Mouse (Mus musculus) forebrain, embryonic 12.5 days (tissue): ENCODE measurements at regions not wholly inside any gene's neighbourhood (a gene's known extent, or its start where the extent isn't known, plus 50 kb on each side); places are given as distances from the start of the nearest gene placed in this dataset.

Source experiments
- ATAC-seq: fragments of 200-750 bp; cut with Nextera tagmentation; 2 replicates; pipeline ENCODE4 v1.8.0; 2017; ENCODE audit warnings: moderate TSS enrichment; ENCODE audit not compliant: low FRiP score
- H3K27ac ChIP-seq: fragments of 300-500 bp; sonication (generic); 2 replicates; pipeline ENCODE4 v1.5.1; 2016; ENCODE audit warnings: mild to moderate bottlenecking
- H3K27me3 ChIP-seq: fragments of 300-500 bp; sonication (generic); 2 replicates; pipeline ENCODE4 v1.6.1; 2016; ENCODE audit warnings: mild to moderate bottlenecking
- H3K36me3 ChIP-seq: fragments of 300-500 bp; sonication (generic); replicated peaks from 2 replicates; pipeline ENCODE4 v1.6.1; 2016; ENCODE audit warnings: mild to moderate bottlenecking
- H3K4me1 ChIP-seq: fragments of 300-500 bp; sonication (generic); 2 replicates; pipeline ENCODE4 v1.6.1; 2016
- H3K4me2 ChIP-seq: fragments of 300-500 bp; sonication (generic); 2 replicates; pipeline ENCODE4 v1.6.1; 2016; ENCODE audit warnings: mild to moderate bottlenecking, moderate library complexity
- H3K4me3 ChIP-seq: fragments of 300-500 bp; sonication (generic); replicated peaks from 2 replicates; pipeline ENCODE4 v1.5.1; 2016; ENCODE audit warnings: mild to moderate bottlenecking
- H3K9ac ChIP-seq: fragments of 300-500 bp; sonication (generic); 2 replicates; pipeline ENCODE4 v1.6.1; 2016; ENCODE audit warnings: mild to moderate bottlenecking
- H3K9me3 ChIP-seq: fragments of 300-500 bp; sonication (generic); 2 replicates; pipeline ENCODE4 v1.6.1; 2016
- WGBS: fragments of 180-500 bp; shearing (Covaris S2); methylation state at CpG from one replicate; pipeline ENCODE4 v1.1.7; 2016; 5-methylcytosine and 5-hydroxymethylcytosine counted together

DNA sequence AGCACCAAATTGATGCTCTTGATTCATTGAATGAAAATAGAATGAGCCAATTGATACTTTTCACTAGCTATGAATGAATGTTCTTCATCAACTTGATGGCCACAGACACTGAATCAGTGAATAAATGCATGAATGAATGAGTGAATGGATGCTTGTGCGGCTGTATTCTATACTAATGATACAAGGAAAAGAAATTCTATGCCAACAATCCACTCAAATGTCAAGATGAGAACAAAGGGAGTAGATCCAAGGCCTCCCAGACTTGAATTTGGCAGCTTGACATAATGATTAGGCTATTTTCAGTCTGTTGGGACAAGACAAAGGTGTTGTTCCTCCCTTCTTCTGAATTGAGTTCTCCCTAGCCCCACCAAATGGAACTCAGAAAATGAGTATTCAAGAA is 393.1 kb downstream of the Btg1 start:
- Histone ChIP-seq H3K9me3 (no peaks in the 10 kb centered on the region), H3K4me3 (no peak overlapping the region), H3K27ac (no peak overlapping the region), H3K27me3 (no peaks in the 10 kb centered on the region), H3K9ac (no peak overlapping the region), H3K36me3 (no peaks in the 10 kb centered on the region), H3K4me2 (no peak overlapping the region), H3K4me1 (no peaks in the 10 kb centered on the region)
- peak; percentile 53; the same call in 1 of the 2 replicates for ATAC-seq
- 36% methylated on average over 1 of the region's 1 CpGs for WGBS

DNA sequence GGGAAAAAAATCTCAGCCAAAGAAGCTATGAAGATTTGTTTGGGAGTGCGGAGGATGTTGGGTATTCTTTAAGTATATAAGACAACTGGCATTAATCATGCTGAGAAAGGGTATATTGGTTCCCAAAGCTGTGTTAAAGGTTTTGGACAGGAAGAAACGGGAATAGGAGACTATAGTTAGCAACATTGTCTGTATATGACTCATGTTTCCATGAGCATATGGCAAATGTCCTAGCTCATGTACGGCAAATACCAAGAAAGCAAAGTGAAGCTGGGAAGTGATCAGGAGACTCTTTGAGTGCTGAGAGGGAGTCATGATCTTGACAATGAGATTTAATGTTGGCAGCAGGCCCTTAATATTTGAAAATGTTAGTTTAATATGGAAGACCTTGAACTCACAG is 401.8 kb downstream of the Btg1 start:
- Histone ChIP-seq H3K27me3 (no peaks in the 10 kb centered on the region), H3K4me1 (no peaks in the 10 kb centered on the region), H3K4me3 (no peak overlapping the region), H3K36me3 (no peaks in the 10 kb centered on the region), H3K4me2 (no peak overlapping the region), H3K9ac (no peak overlapping the region), H3K27ac (no peak overlapping the region), H3K9me3 (no peaks in the 10 kb centered on the region)
- WGBS, result 84% methylated on average over 3 of the region's 3 CpGs
- no peak for ATAC-seq

DNA sequence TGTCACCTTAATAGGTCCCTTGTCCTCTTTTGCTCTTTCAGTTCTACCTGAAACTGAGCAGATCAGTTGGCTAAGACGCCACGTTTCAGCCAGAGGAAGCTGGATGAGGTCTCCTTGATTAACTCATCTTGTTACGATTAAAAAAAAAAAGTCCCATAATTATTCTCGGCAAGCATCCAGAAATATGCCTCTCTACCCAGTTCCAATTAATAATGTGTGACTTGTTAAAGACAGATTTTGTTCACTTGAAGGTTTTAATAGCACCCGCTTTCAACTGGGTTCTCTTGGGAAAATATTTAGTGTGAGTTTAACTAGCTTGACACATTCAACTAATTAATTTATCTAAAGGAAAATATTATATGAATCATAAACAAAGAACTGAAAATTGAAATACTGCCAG is 412.0 kb downstream of the Btg1 start:
- no peak overlapping the region for H3K27ac ChIP-seq
- no peaks in the 10 kb centered on the region for H3K4me1 ChIP-seq
- no peak for ATAC-seq
- H3K9ac ChIP-seq, result no peak overlapping the region
- no peak overlapping the region for H3K4me2 ChIP-seq
- 77% methylated on average over 5 of the region's 5 CpGs for WGBS
- H3K9me3 ChIP-seq, result no peaks in the 10 kb centered on the region
- no peaks in the 10 kb centered on the region for H3K27me3 ChIP-seq
- no peak overlapping the region for H3K4me3 ChIP-seq
- no peaks in the 10 kb centered on the region for H3K36me3 ChIP-seq

- ATAC-seq, result no peak
- Histone ChIP-seq H3K36me3 (no peaks in the 10 kb centered on the region), H3K9me3 (no peaks in the 10 kb centered on the region), H3K4me1 (no peaks in the 10 kb centered on the region), H3K27ac (no peak overlapping the region), H3K4me3 (no peak overlapping the region), H3K4me2 (no peak overlapping the region), H3K9ac (no peak overlapping the region), H3K27me3 (no peaks in the 10 kb centered on the region)
- 95% methylated on average over 2 of the region's 2 CpGs for WGBS
These were observed 414.2 kb downstream of the Btg1 start for GRCm38 (mm10) chr10:97030996-97031395.

DNA sequence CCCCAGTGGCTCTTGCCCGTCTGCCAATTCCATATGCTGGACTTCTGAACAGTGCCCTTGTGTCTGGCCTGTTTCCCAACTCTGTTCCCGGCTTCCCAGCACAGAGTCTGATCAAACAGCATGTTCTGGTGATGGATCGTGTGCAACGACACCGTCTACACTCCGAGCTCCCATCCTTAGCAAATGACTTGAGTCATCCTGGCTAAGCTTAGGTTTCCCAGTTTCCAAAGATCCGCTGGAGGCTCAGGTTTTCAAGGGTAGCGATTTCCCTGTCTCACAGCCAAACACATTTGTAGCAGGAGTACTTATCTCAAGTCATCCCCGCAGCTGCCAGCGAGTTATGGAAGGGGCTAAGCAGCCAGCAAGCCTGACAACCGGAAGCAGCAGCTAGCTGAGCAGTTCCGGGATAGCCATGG is 418.6 kb downstream of the Btg1 start:
- no peak overlapping the region for H3K27ac ChIP-seq
- ATAC-seq, result no peak
- 85% methylated on average over 12 of the region's 12 CpGs for WGBS
- H3K4me1 ChIP-seq, result no peaks in the 10 kb centered on the region
- no peaks in the 10 kb centered on the region for H3K9me3 ChIP-seq
- no peak overlapping the region for H3K9ac ChIP-seq
- no peaks in the 10 kb centered on the region for H3K36me3 ChIP-seq
- H3K27me3 ChIP-seq, result no peaks in the 10 kb centered on the region
- H3K4me2 ChIP-seq, result no peak overlapping the region
- H3K4me3 ChIP-seq, result no peak overlapping the region

DNA sequence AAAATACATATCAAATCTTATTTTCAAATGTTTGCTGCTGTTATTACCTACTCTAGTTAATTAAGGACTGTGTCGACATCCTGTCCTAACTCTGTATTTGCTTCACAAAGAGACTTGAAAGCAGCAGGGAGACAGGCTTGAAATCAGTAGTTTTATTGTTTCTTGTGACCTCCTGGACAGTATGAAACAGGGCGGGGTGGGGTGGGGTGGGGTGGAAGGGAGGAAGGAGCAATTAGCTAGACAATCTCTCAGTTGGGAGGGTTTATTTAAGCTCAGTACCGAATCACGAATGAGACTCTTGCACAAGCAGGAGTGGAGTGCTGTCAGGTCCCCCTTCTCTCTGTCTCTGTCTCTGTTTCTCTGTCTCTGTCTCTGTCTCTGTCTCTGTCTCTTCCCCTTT is 421.2 kb downstream of the Btg1 start:
- H3K4me2 ChIP-seq, result no peak overlapping the region
- H3K4me3 ChIP-seq, result no peak overlapping the region
- H3K9ac ChIP-seq, result no peak overlapping the region
- WGBS, result 43% methylated on average over 4 of the region's 4 CpGs
- no peaks in the 10 kb centered on the region for H3K27me3 ChIP-seq
- H3K9me3 ChIP-seq, result no peaks in the 10 kb centered on the region
- no peaks in the 10 kb centered on the region for H3K4me1 ChIP-seq
- H3K36me3 ChIP-seq, result no peaks in the 10 kb centered on the region
- no peak for ATAC-seq
- H3K27ac ChIP-seq, result no peak overlapping the region

DNA sequence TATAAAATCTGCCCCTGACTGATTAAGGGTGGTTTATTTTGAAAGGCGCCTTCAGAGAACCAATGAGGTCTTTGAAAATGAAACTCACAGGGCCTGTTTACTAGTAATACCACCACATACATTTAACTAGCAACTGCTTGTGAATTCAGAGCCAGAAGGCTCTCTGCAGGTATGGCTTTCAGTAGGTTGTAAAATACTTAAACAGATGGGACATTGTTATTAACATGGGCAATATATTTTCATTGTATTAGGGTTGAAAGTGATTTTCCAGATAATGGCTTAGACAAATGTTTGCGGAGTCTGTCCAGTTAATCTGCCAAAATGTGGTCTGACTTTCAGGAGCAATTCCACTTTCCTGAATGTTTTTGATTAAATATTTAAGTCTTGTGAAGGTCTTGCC is 430.8 kb downstream of the Btg1 start:
- Histone ChIP-seq H3K27ac (no peak overlapping the region), H3K9ac (no peak overlapping the region), H3K27me3 (no peaks in the 10 kb centered on the region), H3K9me3 (no peaks in the 10 kb centered on the region; the same call in 1 of the 2 replicates), H3K4me2 (no peak overlapping the region), H3K4me3 (no peak overlapping the region), H3K36me3 (no peaks in the 10 kb centered on the region), H3K4me1 (no peaks in the 10 kb centered on the region)
- WGBS, result 90% methylated on average over 2 of the region's 2 CpGs
- no peak for ATAC-seq

GRCm38 (mm10) chr10:97047996-97048395 is 431.2 kb downstream of the Btg1 start:
- H3K4me2 ChIP-seq, result no peak overlapping the region
- WGBS, result 62% methylated on average over 2 of the region's 2 CpGs
- H3K9ac ChIP-seq, result no peak overlapping the region
- H3K36me3 ChIP-seq, result no peaks in the 10 kb centered on the region
- no peak overlapping the region for H3K4me3 ChIP-seq
- no peak overlapping the region for H3K27ac ChIP-seq
- no peaks in the 10 kb centered on the region; the same call in 1 of the 2 replicates for H3K9me3 ChIP-seq
- ATAC-seq, result no peak
- H3K27me3 ChIP-seq, result no peaks in the 10 kb centered on the region
- no peaks in the 10 kb centered on the region for H3K4me1 ChIP-seq

DNA sequence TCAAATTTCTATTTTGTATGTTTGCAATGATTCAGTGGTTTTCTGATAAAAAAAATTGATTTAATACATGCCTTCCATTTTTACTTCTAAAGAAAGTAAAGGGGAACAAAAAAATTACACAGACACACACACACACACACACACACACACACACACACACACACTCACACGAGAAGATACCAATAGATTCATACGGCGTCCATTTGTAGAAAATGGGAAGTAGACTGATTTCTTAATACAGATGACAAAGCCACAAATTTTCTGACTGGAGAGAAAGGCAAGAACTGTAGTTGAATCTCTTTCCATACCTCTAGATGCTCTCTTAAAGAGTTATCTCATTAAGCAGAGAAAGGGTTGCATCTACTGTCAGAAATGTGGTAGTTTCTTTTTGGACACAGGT is 424.9 kb upstream of the Dcn start:
- H3K36me3 ChIP-seq, result no peaks in the 10 kb centered on the region
- H3K9ac ChIP-seq, result no peak overlapping the region
- no peak overlapping the region for H3K4me3 ChIP-seq
- no peak overlapping the region for H3K27ac ChIP-seq
- no peak overlapping the region for H3K4me2 ChIP-seq
- no peaks in the 10 kb centered on the region for H3K9me3 ChIP-seq
- no peaks in the 10 kb centered on the region for H3K27me3 ChIP-seq
- WGBS, result 89% methylated on average over 3 of the region's 3 CpGs
- H3K4me1 ChIP-seq, result no peaks in the 10 kb centered on the region
- no peak for ATAC-seq

DNA sequence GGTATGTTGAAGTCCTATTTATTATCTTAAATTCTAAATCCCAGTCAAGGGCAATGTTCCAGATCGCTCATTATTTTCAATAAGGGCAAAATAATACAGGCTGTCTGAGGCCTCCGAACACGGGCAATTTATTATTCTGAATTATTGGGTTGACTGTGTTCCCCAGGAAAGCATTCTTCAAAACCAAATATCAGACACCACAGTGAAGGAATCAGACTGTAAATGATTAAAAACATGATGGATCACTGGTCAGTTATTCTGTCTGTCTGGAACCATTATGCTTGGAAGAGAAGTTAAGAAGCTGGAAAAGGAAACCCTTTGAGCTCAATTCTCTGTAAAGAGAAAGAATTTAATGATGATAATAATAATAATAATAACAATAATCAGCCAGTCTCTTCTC is 417.4 kb upstream of the Dcn start:
- Histone ChIP-seq H3K9ac (no peak overlapping the region), H3K27ac (no peak overlapping the region), H3K27me3 (no peaks in the 10 kb centered on the region), H3K9me3 (no peaks in the 10 kb centered on the region), H3K4me1 (no peaks in the 10 kb centered on the region), H3K36me3 (no peaks in the 10 kb centered on the region), H3K4me2 (no peak overlapping the region), H3K4me3 (no peak overlapping the region)
- 86% methylated on average over 3 of the region's 3 CpGs for WGBS
- ATAC-seq, result no peak

- Histone ChIP-seq H3K27ac (no peak overlapping the region), H3K9ac (no peak overlapping the region), H3K36me3 (no peaks in the 10 kb centered on the region), H3K9me3 (no peaks in the 10 kb centered on the region), H3K27me3 (no peaks in the 10 kb centered on the region), H3K4me3 (no peak overlapping the region), H3K4me2 (no peak overlapping the region), H3K4me1 (no peaks in the 10 kb centered on the region)
- ATAC-seq, result no peak
These were observed 414.9 kb upstream of the Dcn start for GRCm38 (mm10) chr10:97064546-97064945.

- Histone ChIP-seq H3K36me3 (no peaks in the 10 kb centered on the region), H3K4me1 (no peaks in the 10 kb centered on the region), H3K9me3 (no peaks in the 10 kb centered on the region), H3K27ac (no peak overlapping the region), H3K9ac (no peak overlapping the region), H3K27me3 (no peaks in the 10 kb centered on the region), H3K4me2 (no peak overlapping the region), H3K4me3 (no peak overlapping the region)
- no peak; the same call in 1 of the 2 replicates for ATAC-seq
- 73% methylated on average over 5 of the region's 5 CpGs for WGBS
These were observed 401.4 kb upstream of the Dcn start for GRCm38 (mm10) chr10:97078022-97078473.

DNA sequence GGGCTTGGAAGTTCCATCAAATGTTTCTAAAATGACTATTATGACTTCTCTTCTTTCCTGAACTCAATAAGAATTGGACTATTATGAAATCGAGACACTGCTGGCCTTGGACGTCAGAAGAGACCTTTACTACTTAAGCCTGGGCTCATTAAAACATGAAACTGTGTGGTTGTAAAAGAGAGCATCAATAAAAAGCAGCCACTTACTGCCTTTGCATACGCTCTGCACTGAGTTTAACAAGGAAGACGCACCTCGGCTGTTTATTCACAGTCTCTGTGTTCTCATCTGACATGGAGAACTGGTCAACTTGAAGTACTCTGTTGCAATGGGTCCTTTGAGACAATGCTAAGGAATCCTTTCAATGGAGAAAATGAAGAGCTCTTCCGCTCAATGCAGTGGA is 399.8 kb upstream of the Dcn start:
- Histone ChIP-seq H3K4me1 (no peaks in the 10 kb centered on the region), H3K9me3 (no peaks in the 10 kb centered on the region), H3K4me2 (no peak overlapping the region), H3K9ac (no peak overlapping the region), H3K27ac (no peak overlapping the region), H3K36me3 (no peaks in the 10 kb centered on the region), H3K4me3 (no peak overlapping the region), H3K27me3 (no peaks in the 10 kb centered on the region)
- WGBS, result 75% methylated on average over 6 of the region's 6 CpGs
- ATAC-seq, result no peak

GRCm38 (mm10) chr10:97087286-97087685 is 392.1 kb upstream of the Dcn start:
- H3K36me3 ChIP-seq, result no peaks in the 10 kb centered on the region
- 55% methylated on average over 5 of the region's 5 CpGs for WGBS
- no peaks in the 10 kb centered on the region for H3K4me1 ChIP-seq
- no peaks in the 10 kb centered on the region for H3K9me3 ChIP-seq
- no peak overlapping the region for H3K4me3 ChIP-seq
- no peak overlapping the region for H3K27ac ChIP-seq
- no peaks in the 10 kb centered on the region for H3K27me3 ChIP-seq
- H3K9ac ChIP-seq, result no peak overlapping the region
- peak; percentile 39; the same call in 1 of the 2 replicates for ATAC-seq
- H3K4me2 ChIP-seq, result no peak overlapping the region
